Mouse (Mus musculus) hindlimb bud, embryonic 11.5 days (tissue): Measurements from ENCODE around the gene Wfdc1.

Experiments
- DNase-seq: peaks from one replicate; pipeline ENCODE4 v3.0.0-alpha.2; 2012; ENCODE audit warnings: low read depth, low spot score; ENCODE audit errors: extremely low spot score

The Wfdc1 gene

GRCm38 (mm10) chr8:119728351-119728895 lies 62.3 kb downstream of the Wfdc1 start:
- DNase-seq = no peak

- DNase-seq = no peak
Observed at GRCm38 (mm10) chr8:119732072-119732471, 65.9 kb downstream of the Wfdc1 start.

GRCm38 (mm10) chr8:119736348-119736917 lies 70.3 kb downstream of the Wfdc1 start:
- no peak for DNase-seq

GRCm38 (mm10) chr8:119737093-119737900 lies 71.1 kb downstream of the Wfdc1 start:
- no peak for DNase-seq
